Mouse (Mus musculus): ENCODE results near the gene Mrps27. TPM values are rescaled to one million over a fixed set of nuclear protein-coding genes. Genes with fewer than 3 reads are reported as not detected.
A peak's percentile ranks its signal among the peaks of the same experiment; 100 is the strongest.

The Mrps27 gene
- polyA plus RNA-seq, 1 experiment, result 14.7 TPM

DNA sequence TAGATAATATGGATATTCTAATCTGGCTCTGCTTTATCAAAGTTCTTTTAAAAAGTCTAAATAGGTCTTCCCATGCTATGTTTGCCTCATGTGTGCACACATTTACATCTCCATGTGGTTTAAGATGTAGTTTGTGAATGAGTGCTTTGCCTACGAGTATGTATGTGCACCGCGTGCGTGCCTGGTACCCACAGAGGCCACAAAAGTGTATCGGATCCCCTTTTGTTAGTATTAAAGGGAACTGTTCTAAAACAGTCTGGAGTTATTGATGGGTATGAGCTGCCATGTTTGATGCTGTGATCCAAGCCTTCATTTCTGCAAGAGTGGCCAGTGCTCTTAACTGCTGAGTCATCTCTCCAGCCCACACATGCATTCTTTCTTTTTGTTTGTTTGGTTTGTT lies 26.7 kb downstream of the Mrps27 start:
- TF ChIP-seq POLR2A (IDR thresholded peaks at IDR 0.05; ENCODE audit: borderline replicate concordance, control insufficient read depth, low read depth, low read length), result no peak
- TF ChIP-seq CTCF (IDR thresholded peaks at IDR 0.05; ENCODE audit: control insufficient read depth, insufficient read depth, low read length), result no peak
- 82% methylated on average over 5 of the region's 5 CpGs for WGBS
- no peak overlapping the region for H3K27ac ChIP-seq (ENCODE audit: control insufficient read depth, insufficient read depth, low read depth, low read length, poor library complexity)
- no peak overlapping the region for H3K4me3 ChIP-seq (replicated peaks; ENCODE audit: control insufficient read depth, low read depth, low read length)
- H3K4me1 ChIP-seq (ENCODE audit: control insufficient read depth, insufficient read depth, low read length), result no peaks in the 10 kb centered on the region

GRCm38 (mm10) chr13:99373684-99374083 lies 29.1 kb downstream of the Mrps27 start:
- TF ChIP-seq POLR2A (IDR thresholded peaks at IDR 0.05; ENCODE audit: borderline replicate concordance, control insufficient read depth, low read depth, low read length) (no peak), CTCF (IDR thresholded peaks at IDR 0.05; ENCODE audit: control insufficient read depth, insufficient read depth, low read length) (no peak)
- WGBS, result 86% methylated on average over 7 of the region's 7 CpGs
- no peak overlapping the region for H3K27ac ChIP-seq (ENCODE audit: control insufficient read depth, insufficient read depth, low read depth, low read length, poor library complexity)

DNA sequence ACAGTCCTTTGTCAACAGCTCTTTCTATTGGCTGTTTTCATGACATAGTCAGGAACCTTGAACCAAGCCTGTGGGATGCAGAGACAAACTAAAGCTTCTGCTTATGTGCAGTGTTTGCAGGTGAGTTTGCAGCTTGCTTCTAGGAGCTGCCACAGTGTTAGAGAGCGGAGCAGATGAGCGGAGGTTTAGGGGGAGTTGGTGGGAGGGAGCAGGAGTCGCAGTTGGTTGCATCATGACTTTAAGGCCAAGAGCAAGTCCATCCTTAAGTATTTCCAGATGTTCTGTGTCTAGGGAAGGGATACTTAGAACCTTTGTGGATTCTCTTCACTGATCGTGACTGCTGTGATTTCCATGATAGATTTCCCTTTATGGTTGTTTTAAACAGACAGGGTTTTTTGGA lies 29.6 kb downstream of the Mrps27 start:
- TF ChIP-seq POLR2A (IDR thresholded peaks at IDR 0.05; ENCODE audit: borderline replicate concordance, control insufficient read depth, low read depth, low read length), result no peak
- TF ChIP-seq CTCF (IDR thresholded peaks at IDR 0.05; ENCODE audit: control insufficient read depth, insufficient read depth, low read length), result no peak
- no peaks in the 10 kb centered on the region; the same call in 1 of the 2 replicates for H3K4me1 ChIP-seq (ENCODE audit: control insufficient read depth, insufficient read depth, low read length)
- WGBS, result 93% methylated on average over 4 of the region's 4 CpGs
- no peak overlapping the region for H3K27ac ChIP-seq (ENCODE audit: control insufficient read depth, insufficient read depth, low read depth, low read length, poor library complexity)
- H3K4me3 ChIP-seq (replicated peaks; ENCODE audit: control insufficient read depth, low read depth, low read length), result no peak overlapping the region

More at GRCm38 (mm10) chr13:99373684-99374083, 29.1 kb downstream of the Mrps27 start:
- Histone ChIP-seq H3K4me1 (ENCODE audit: control insufficient read depth, insufficient read depth, low read length) (no peaks in the 10 kb centered on the region; the same call in 1 of the 2 replicates), H3K4me3 (replicated peaks; ENCODE audit: control insufficient read depth, low read depth, low read length) (no peak overlapping the region)

DNA sequence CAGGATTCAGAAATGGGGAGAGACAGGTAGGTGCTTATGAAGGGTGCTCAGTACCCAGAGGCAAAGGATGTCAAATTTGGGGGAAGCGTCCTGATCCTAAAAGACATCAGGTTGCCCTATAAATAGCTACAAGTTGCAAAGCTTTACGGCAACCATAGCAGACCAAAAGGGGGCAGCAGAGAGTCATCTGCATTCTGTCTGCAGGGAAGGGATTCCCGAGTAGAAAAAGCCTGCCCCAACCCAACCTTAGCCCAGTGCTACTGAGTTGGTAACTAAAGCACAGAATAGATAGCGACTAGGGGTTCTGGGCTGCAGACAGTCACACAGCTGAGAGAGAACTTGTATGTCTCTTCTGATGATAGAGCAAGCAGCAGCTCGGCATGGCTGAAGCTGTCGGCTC lies 31.0 kb downstream of the Mrps27 start:
- peak; percentile 58 for TF ChIP-seq CTCF (IDR thresholded peaks at IDR 0.05; ENCODE audit: control insufficient read depth, insufficient read depth, low read length)
- no peak for TF ChIP-seq POLR2A (IDR thresholded peaks at IDR 0.05; ENCODE audit: borderline replicate concordance, control insufficient read depth, low read depth, low read length)
- H3K4me3 ChIP-seq (replicated peaks; ENCODE audit: control insufficient read depth, low read depth, low read length), result no peak overlapping the region
- H3K4me1 ChIP-seq (ENCODE audit: control insufficient read depth, insufficient read depth, low read length), result no peaks in the 10 kb centered on the region; the same call in 1 of the 2 replicates
- WGBS, result 35% methylated on average over 6 of the region's 6 CpGs
- no peak overlapping the region for H3K27ac ChIP-seq (ENCODE audit: control insufficient read depth, insufficient read depth, low read depth, low read length, poor library complexity)

DNA sequence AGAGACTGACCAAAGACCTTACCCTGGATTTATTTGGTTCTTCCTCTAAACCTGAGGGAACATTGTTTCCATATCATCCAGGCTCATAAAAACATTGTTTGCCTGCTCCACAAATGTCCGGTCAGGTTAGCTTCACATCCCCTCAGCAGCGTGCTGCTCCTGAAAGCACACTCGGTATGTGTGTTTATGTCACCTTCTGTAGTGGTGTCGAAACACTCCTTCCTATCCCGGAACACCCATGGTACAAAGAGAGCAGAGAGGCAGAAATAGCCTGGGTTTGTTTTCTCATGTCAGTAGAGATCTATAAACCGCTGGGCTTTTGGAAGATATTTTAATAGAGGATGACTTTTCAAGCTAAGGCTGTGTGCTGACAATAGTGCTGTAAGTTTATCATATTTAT lies 32.5 kb downstream of the Mrps27 start:
- WGBS, result 71% methylated on average over 6 of the region's 6 CpGs
- Histone ChIP-seq H3K4me3 (replicated peaks; ENCODE audit: control insufficient read depth, low read depth, low read length) (no peak overlapping the region), H3K4me1 (ENCODE audit: control insufficient read depth, insufficient read depth, low read length) (no peaks in the 10 kb centered on the region; the same call in 1 of the 2 replicates), H3K27ac (ENCODE audit: control insufficient read depth, insufficient read depth, low read depth, low read length, poor library complexity) (no peak overlapping the region)
- TF ChIP-seq CTCF (IDR thresholded peaks at IDR 0.05; ENCODE audit: control insufficient read depth, insufficient read depth, low read length) (no peak), POLR2A (IDR thresholded peaks at IDR 0.05; ENCODE audit: borderline replicate concordance, control insufficient read depth, low read depth, low read length) (no peak)

DNA sequence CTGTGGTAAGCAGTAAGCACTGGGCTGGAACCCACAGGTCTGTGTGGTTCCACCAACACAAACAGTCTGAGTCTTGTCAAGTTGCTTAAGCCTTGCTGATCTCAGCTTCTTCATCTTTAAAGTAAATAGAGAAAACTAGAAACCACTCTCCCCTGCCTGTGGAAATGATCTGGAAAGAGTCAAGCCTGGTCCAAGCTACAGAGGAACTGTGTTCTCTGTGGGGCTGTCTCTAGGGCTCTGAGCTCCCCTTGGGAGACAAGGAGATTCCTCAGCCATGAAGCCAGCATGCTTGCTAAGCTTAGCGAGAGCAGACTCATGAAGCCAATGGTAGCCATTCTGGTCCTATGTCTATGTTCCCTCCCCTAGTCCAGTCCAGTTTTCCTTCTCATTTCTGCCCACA lies 33.6 kb downstream of the Mrps27 start:
- no peak for TF ChIP-seq POLR2A (IDR thresholded peaks at IDR 0.05; ENCODE audit: borderline replicate concordance, control insufficient read depth, low read depth, low read length)
- no peak for TF ChIP-seq CTCF (IDR thresholded peaks at IDR 0.05; ENCODE audit: control insufficient read depth, insufficient read depth, low read length)
- WGBS, result 80% methylated on average over 1 of the region's 1 CpGs
- Histone ChIP-seq H3K4me3 (replicated peaks; ENCODE audit: control insufficient read depth, low read depth, low read length) (no peak overlapping the region), H3K4me1 (ENCODE audit: control insufficient read depth, insufficient read depth, low read length) (no peaks in the 10 kb centered on the region; the same call in 1 of the 2 replicates), H3K27ac (ENCODE audit: control insufficient read depth, insufficient read depth, low read depth, low read length, poor library complexity) (no peak overlapping the region)

DNA sequence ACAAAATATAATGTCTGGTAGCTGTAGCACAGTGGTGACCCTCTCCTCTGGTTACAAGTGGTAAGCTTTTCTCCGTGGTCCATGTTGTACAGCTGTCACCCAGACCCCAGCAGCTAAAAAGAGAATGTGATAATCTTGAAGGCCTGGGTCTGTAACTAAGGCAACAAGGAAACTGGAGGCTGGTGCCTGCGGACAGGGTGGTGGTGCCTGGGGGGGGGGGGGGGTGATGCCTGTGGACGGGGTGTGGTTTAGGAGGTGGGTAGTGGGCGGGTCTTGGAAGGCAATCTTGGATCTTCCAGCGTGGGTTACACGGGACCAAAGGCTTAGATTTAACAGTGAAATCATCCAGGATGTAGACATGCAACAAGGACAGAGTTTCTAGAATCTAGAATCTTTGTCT lies 37.8 kb downstream of the Mrps27 start:
- WGBS, result 69% methylated on average over 6 of the region's 6 CpGs
- Histone ChIP-seq H3K4me3 (replicated peaks; ENCODE audit: control insufficient read depth, low read depth, low read length) (no peak overlapping the region), H3K4me1 (ENCODE audit: control insufficient read depth, insufficient read depth, low read length) (no peaks in the 10 kb centered on the region), H3K27ac (ENCODE audit: control insufficient read depth, insufficient read depth, low read depth, low read length, poor library complexity) (no peak overlapping the region)
- TF ChIP-seq CTCF (IDR thresholded peaks at IDR 0.05; ENCODE audit: control insufficient read depth, insufficient read depth, low read length) (no peak), POLR2A (IDR thresholded peaks at IDR 0.05; ENCODE audit: borderline replicate concordance, control insufficient read depth, low read depth, low read length) (no peak)

GRCm38 (mm10) chr13:99384555-99385203 lies 40.1 kb downstream of the Mrps27 start:
- no peaks in the 10 kb centered on the region for H3K4me1 ChIP-seq (ENCODE audit: control insufficient read depth, insufficient read depth, low read length)
- TF ChIP-seq POLR2A (IDR thresholded peaks at IDR 0.05; ENCODE audit: borderline replicate concordance, control insufficient read depth, low read depth, low read length), result no peak
- TF ChIP-seq CTCF (IDR thresholded peaks at IDR 0.05; ENCODE audit: control insufficient read depth, insufficient read depth, low read length), result no peak
- 74% methylated on average over 7 of the region's 7 CpGs for WGBS
- H3K4me3 ChIP-seq (replicated peaks; ENCODE audit: control insufficient read depth, low read depth, low read length), result no peak overlapping the region
- H3K27ac ChIP-seq (ENCODE audit: control insufficient read depth, insufficient read depth, low read depth, low read length, poor library complexity), result no peak overlapping the region

Measured in bone marrow, adult 2 months (tissue).